Mouse (Mus musculus): ENCODE results near the gene Gemin8.

Gene Gemin8

GRCm38 (mm10) chrX:166169892-166170799, at the start of gene Gemin8:
Gene Gemin8 (plus strand): TSS chrX:166170454.
- DNase-seq (ENCODE audit: inconsistent ontology term), result peak; percentile 90

GRCm38 (mm10) chrX:166147158-166147846, 23.0 kb upstream of the Gemin8 start:
- peak; percentile 26 for DNase-seq (ENCODE audit: inconsistent ontology term)

GRCm38 (mm10) chrX:166162773-166163172, 7.5 kb upstream of the Gemin8 start:
- DNase-seq (ENCODE audit: inconsistent ontology term), result no peak

- peak; percentile 27 for DNase-seq (ENCODE audit: inconsistent ontology term)
Observed at GRCm38 (mm10) chrX:166167307-166167706, 2.9 kb upstream of the Gemin8 start.

GRCm38 (mm10) chrX:166167923-166168322, 2.3 kb upstream of the Gemin8 start:
- no peak for DNase-seq (ENCODE audit: inconsistent ontology term)

- DNase-seq (ENCODE audit: inconsistent ontology term), result peak; percentile 15
Observed at GRCm38 (mm10) chrX:166170800-166171738, 815 bp downstream of the Gemin8 start.

GRCm38 (mm10) chrX:166172041-166172440, 1.8 kb downstream of the Gemin8 start:
- DNase-seq (ENCODE audit: inconsistent ontology term), result no peak

GRCm38 (mm10) chrX:166172661-166173060, 2.4 kb downstream of the Gemin8 start:
- peak; percentile 45 for DNase-seq (ENCODE audit: inconsistent ontology term)

GRCm38 (mm10) chrX:166173796-166174195, 3.5 kb downstream of the Gemin8 start:
- peak; percentile 77 for DNase-seq (ENCODE audit: inconsistent ontology term)

- DNase-seq (ENCODE audit: inconsistent ontology term), result no peak
Observed at GRCm38 (mm10) chrX:166177929-166178328, 7.7 kb downstream of the Gemin8 start.

- no peak for DNase-seq (ENCODE audit: inconsistent ontology term)
Observed at GRCm38 (mm10) chrX:166183094-166183493, 12.8 kb downstream of the Gemin8 start.

- DNase-seq (ENCODE audit: inconsistent ontology term), result no peak
Observed at GRCm38 (mm10) chrX:166185327-166185913, 15.2 kb downstream of the Gemin8 start.

- DNase-seq (ENCODE audit: inconsistent ontology term), result no peak
Observed at GRCm38 (mm10) chrX:166187803-166188202, 17.5 kb downstream of the Gemin8 start.

GRCm38 (mm10) chrX:166196327-166196726, 26.1 kb downstream of the Gemin8 start:
- DNase-seq (ENCODE audit: inconsistent ontology term), result no peak

- DNase-seq (ENCODE audit: inconsistent ontology term), result no peak
Observed at GRCm38 (mm10) chrX:166198266-166198665, 28.0 kb downstream of the Gemin8 start.

GRCm38 (mm10) chrX:166199812-166200211, 29.6 kb downstream of the Gemin8 start:
- no peak for DNase-seq (ENCODE audit: inconsistent ontology term)

GRCm38 (mm10) chrX:166214576-166214975, 44.3 kb downstream of the Gemin8 start:
- DNase-seq (ENCODE audit: inconsistent ontology term), result no peak

- no peak for DNase-seq (ENCODE audit: inconsistent ontology term)
Observed at GRCm38 (mm10) chrX:166216248-166216647, 46.0 kb downstream of the Gemin8 start.

GRCm38 (mm10) chrX:166216720-166217119, 46.5 kb downstream of the Gemin8 start:
- no peak for DNase-seq (ENCODE audit: inconsistent ontology term)

- no peak for DNase-seq (ENCODE audit: inconsistent ontology term)
Observed at GRCm38 (mm10) chrX:166219331-166219730, 49.1 kb downstream of the Gemin8 start.

- DNase-seq (ENCODE audit: inconsistent ontology term), result no peak
Observed at GRCm38 (mm10) chrX:166226856-166227255, 56.6 kb downstream of the Gemin8 start.

Measured in Muller cell, postnatal 12 days (primary cell).